12 mouse cellular contexts compared by ENCODE assay signal in genomic region chr3:98443149-98443779, GRCm38 (mm10). TPM values are rescaled to one million over a fixed set of nuclear protein-coding genes. Genes with fewer than 3 reads are reported as not detected.
DNase-seq lines count a peak whose midpoint lies in the region; ATAC-seq and TF ChIP-seq lines count a peak whose summit lies in the region.
"Not testable (repeated sequence)": the region's sequence is repeated elsewhere in the genome, so short reads cannot be mapped to it uniquely, and the experiment has no call there.
"Had no signal": no experiment of that assay in that cellular context is flagged by ENCODE, and none has a peak within 500 bp of the region (broad histone marks: within the 10 kb centered on the region; RNA-seq: fewer than 3 reads in every experiment).

No protein-coding gene starts in this region.

- H3K9ac ChIP-seq in MEL (ENCODE audit: control insufficient read depth, low read depth, low read length, poor library complexity, severe bottlenecking); forebrain, embryonic 13.5 days; intestine, postnatal 0 days (ENCODE audit: low read depth, low read length); neural tube, embryonic 13.5 days: not testable (repeated sequence)

- not testable (repeated sequence) for H3K27ac ChIP-seq in MEL (ENCODE audit: control insufficient read depth, low read depth, low read length); forebrain, embryonic 13.5 days; intestine, postnatal 0 days (ENCODE audit: low read depth, low read length); left cerebral cortex, adult 2 months; neural tube, embryonic 13.5 days (replicated peaks)

- TF ChIP-seq POLR2A in MEL (IDR thresholded peaks at IDR 0.05; ENCODE audit: control insufficient read depth in 1 of 2, insufficient read depth in 1 of 2, low read depth in 1 of 2, low read length in 2 of 2, poor library complexity in 1 of 2) = not testable (repeated sequence)

- not testable (repeated sequence) for H3K27me3 ChIP-seq in MEL (ENCODE audit: control insufficient read depth in 1 of 2, insufficient read depth in 2 of 2, low read length in 2 of 2); forebrain, embryonic 13.5 days; intestine, postnatal 0 days (replicated peaks; ENCODE audit: control insufficient read depth, insufficient read depth, low read length); neural tube, embryonic 13.5 days

- 9% methylated on average over 3 of the region's 3 CpGs for WGBS in forebrain, embryonic 13.5 days
- 15% methylated on average over 3 of the region's 3 CpGs for WGBS in intestine, postnatal 0 days
- WGBS in neural tube, embryonic 13.5 days = 8% methylated on average over 3 of the region's 3 CpGs

- H3K4me3 ChIP-seq in MEL (ENCODE audit: control insufficient read depth in 1 of 2, insufficient read depth in 1 of 2, low read depth in 2 of 2, low read length in 2 of 2); forebrain, embryonic 13.5 days; intestine, postnatal 0 days (ENCODE audit: low read depth, low read length); left cerebral cortex, adult 2 months; neural tube, embryonic 13.5 days: not testable (repeated sequence)

- not testable (repeated sequence) for DNase-seq in MEL (ENCODE audit: low read depth, low spot score); left cerebral cortex, adult 2 months (ENCODE audit: extremely low spot score in 1 of 2, low spot score in 2 of 2)

- H3K4me1 ChIP-seq in MEL (ENCODE audit: control insufficient read depth in 1 of 2, insufficient read depth in 2 of 2, low read length in 2 of 2); forebrain, embryonic 13.5 days; intestine, postnatal 0 days (replicated peaks; ENCODE audit: control insufficient read depth, insufficient read depth, low read length); neural tube, embryonic 13.5 days (replicated peaks): not testable (repeated sequence)

- peak; percentile 50 for TF ChIP-seq RAD21 in MEL (IDR thresholded peaks at IDR 0.05; ENCODE audit: low read depth, low read length)

- H3K9me3 ChIP-seq in MEL (replicated peaks; ENCODE audit: insufficient read depth, low read length); forebrain, embryonic 13.5 days (replicated peaks); intestine, postnatal 0 days (ENCODE audit: control insufficient read depth); neural tube, embryonic 13.5 days: not testable (repeated sequence)

- not testable (repeated sequence) for H3K4me2 ChIP-seq in forebrain, embryonic 13.5 days; intestine, postnatal 0 days (replicated peaks; ENCODE audit: low read depth); neural tube, embryonic 13.5 days

- TF ChIP-seq EP300 in MEL (IDR thresholded peaks at IDR 0.05; ENCODE audit: low read depth in 1 of 2, low read length in 2 of 2) = not testable (repeated sequence)

- 0 out of 2 replicates have a peak, but pooled peaks have one; percentile 36 for ATAC-seq in forebrain, embryonic 13.5 days
- ATAC-seq in hematopoietic stem cell, adult 5-6 weeks (replicated peaks in 1 of 2; ENCODE audit: insufficient read depth in 1 of 2, low FRiP score in 2 of 2, low TSS enrichment in 1 of 2, low read depth in 1 of 2, poor library complexity in 2 of 2, severe bottlenecking in 2 of 2) = peak; percentile 81 to 82
- not testable (repeated sequence) for ATAC-seq in intestine, postnatal 0 days
- ATAC-seq in megakaryocyte-erythroid progenitor cell, adult 5-6 weeks (replicated peaks; ENCODE audit: low FRiP score, low TSS enrichment, poor library complexity, severe bottlenecking) = peak; percentile 80
- peak; percentile 36; the same call in 1 of the 2 replicates for ATAC-seq in neural tube, embryonic 13.5 days (ENCODE audit: low read depth)

- intact Hi-C loops in left cerebral cortex, adult 2 months (cut with DNase I) = loop anchor here (1.0 kb wide), 1 partner anchor 81 kb away; no protein-coding TSS in a partner anchor

- not testable (repeated sequence) for H3K79me2 ChIP-seq in MEL (ENCODE audit: control insufficient read depth, insufficient read depth, low read length, poor library complexity)

- peak in 2 of 3 experiments; percentile 34 to 42; a peak in 3 of 6 replicates for TF ChIP-seq CTCF in MEL (IDR thresholded peaks at IDR 0.05 in 2 of 3, conservative IDR thresholded peaks at IDR 0.05 in 1 of 3; ENCODE audit: control insufficient read depth in 1 of 3, insufficient read depth in 1 of 3, low read depth in 2 of 3, low read length in 3 of 3, poor library complexity in 1 of 3, severe bottlenecking in 1 of 3)
- peak; percentile 70 for TF ChIP-seq CTCF in intestine, postnatal 0 days (IDR thresholded peaks at IDR 0.05; ENCODE audit: low read depth)
- TF ChIP-seq CTCF in left cerebral cortex, adult 2 months (IDR thresholded peaks at IDR 0.05) = peak; percentile 54

- H3K36me3 ChIP-seq in MEL (ENCODE audit: control insufficient read depth in 1 of 2, insufficient read depth in 2 of 2, low read length in 2 of 2); forebrain, embryonic 13.5 days (ENCODE audit: poor library complexity, severe bottlenecking); intestine, postnatal 0 days (ENCODE audit: control insufficient read depth, insufficient read depth); neural tube, embryonic 13.5 days: not testable (repeated sequence)

TF ChIP-seq in MEL, 35 proteins besides CTCF, POLR2A, EP300 and RAD21:
- peak; percentile 52 for TF ChIP-seq SMC3 (IDR thresholded peaks at IDR 0.05; ENCODE audit: low read depth, low read length)

RNA-seq across cellular contexts. Expression of gene Gm4450, which starts 13.7 kb away (rescaled TPM):
- not detected in 2 replicates for total RNA-seq in MEL (2012; rRNA removed)
- not detected for polyA plus RNA-seq in MEL (2012; ENCODE audit: insufficient read depth in 1 of 2, insufficient read length in 2 of 2, low read depth in 1 of 2, low replicate concordance in 2 of 2, missing spikeins in 1 of 2)
- polyA plus RNA-seq in forebrain, embryonic 13.5 days (2015; fragmentation: Nextera tagmentation; extraction: Ambion mirVana) = not detected in 2 replicates
- not detected in 2 replicates for total RNA-seq in hematopoietic stem cell, adult 5-6 weeks (2017)
- polyA plus RNA-seq in intestine, postnatal 0 days (2015; fragmentation: Nextera tagmentation; extraction: Ambion mirVana) = not detected in 2 replicates
- total RNA-seq in left cerebral cortex, adult 2 months (2021) = not detected
- total RNA-seq in megakaryocyte-erythroid progenitor cell, adult 5-6 weeks (2014; fragmentation: Nextera tagmentation) = not detected in 2 replicates
- total RNA-seq in megakaryocyte-erythroid progenitor cell, adult 5-6 weeks (2017) = not detected in 2 replicates
- polyA plus RNA-seq in neural tube, embryonic 13.5 days (2015; fragmentation: Nextera tagmentation; extraction: Ambion mirVana) = not detected in 2 replicates
- total RNA-seq: gastrocnemius, postnatal 4 days; layer of hippocampus, postnatal 14 days; left cerebral cortex, postnatal 4 days had no signal
- polyA plus RNA-seq: frontal cortex, adult 2 months; heart, embryonic 16.5 days had no signal
